Mouse (Mus musculus): ENCODE results near the gene Gm27021. TPM values are rescaled to one million over a fixed set of nuclear protein-coding genes. Genes with fewer than 3 reads are reported as not detected.

Gm27021 gene
- polyA plus RNA-seq, 1 experiment, result 10.0 TPM

- Histone ChIP-seq H3K27me3 (replicated peaks) (no peaks in the 10 kb centered on the region), H3K4me3 (replicated peaks) (no peak overlapping the region), H3K9me3 (no peaks in the 10 kb centered on the region), H3K36me3 (replicated peaks; ENCODE audit: low read length) (peaks cover 89% of the 10 kb centered on the region), H3K4me1 (peaks cover 30% of the 10 kb centered on the region)
- no peak for TF ChIP-seq FLI1 (IDR thresholded peaks at IDR 0.05; ENCODE audit: low read length)
- no peak for TF ChIP-seq GATA1 (IDR thresholded peaks at IDR 0.05; ENCODE audit: borderline replicate concordance, low read length)
These were observed 10.5 kb downstream of the Gm27021 start for GRCm38 (mm10) chr8:120657415-120657814.

- Histone ChIP-seq H3K36me3 (replicated peaks; ENCODE audit: low read length) (peaks cover 91% of the 10 kb centered on the region), H3K9me3 (no peaks in the 10 kb centered on the region), H3K27me3 (replicated peaks) (no peaks in the 10 kb centered on the region), H3K4me3 (replicated peaks) (no peak overlapping the region), H3K4me1 (peaks cover 21% of the 10 kb centered on the region)
- TF ChIP-seq FLI1 (IDR thresholded peaks at IDR 0.05; ENCODE audit: low read length) (no peak), GATA1 (IDR thresholded peaks at IDR 0.05; ENCODE audit: borderline replicate concordance, low read length) (no peak)
These were observed 11.4 kb downstream of the Gm27021 start for GRCm38 (mm10) chr8:120656322-120657052.

GRCm38 (mm10) chr8:120647532-120647931, 20.3 kb downstream of the Gm27021 start, which contains the start of gene 1190005I06Rik:
TSS of gene 1190005I06Rik (minus strand) at chr8:120647632.
- H3K9me3 ChIP-seq, result no peaks in the 10 kb centered on the region
- no peak within 1 kb of the TSS for H3K4me3 ChIP-seq (replicated peaks)
- H3K4me1 ChIP-seq, result peaks cover 8% of the 10 kb centered on the region
- H3K27me3 ChIP-seq (replicated peaks), result peaks cover 67% of the 10 kb centered on the region
- peaks cover 11% of the 10 kb centered on the region for H3K36me3 ChIP-seq (replicated peaks; ENCODE audit: low read length)
- TF ChIP-seq GATA1 (IDR thresholded peaks at IDR 0.05; ENCODE audit: borderline replicate concordance, low read length) (no peak), FLI1 (IDR thresholded peaks at IDR 0.05; ENCODE audit: low read length) (no peak)

GRCm38 (mm10) chr8:120644663-120645062, 23.2 kb downstream of the Gm27021 start:
- H3K4me3 ChIP-seq (replicated peaks), result no peak overlapping the region
- TF ChIP-seq GATA1 (IDR thresholded peaks at IDR 0.05; ENCODE audit: borderline replicate concordance, low read length) (no peak), FLI1 (IDR thresholded peaks at IDR 0.05; ENCODE audit: low read length) (no peak)
- no peaks in the 10 kb centered on the region for H3K36me3 ChIP-seq (replicated peaks; ENCODE audit: low read length)
- peaks cover 16% of the 10 kb centered on the region for H3K4me1 ChIP-seq
- peaks cover 74% of the 10 kb centered on the region for H3K27me3 ChIP-seq (replicated peaks)
- peaks cover 5% of the 10 kb centered on the region; the same call in 1 of the 2 replicates for H3K9me3 ChIP-seq

- TF ChIP-seq FLI1 (IDR thresholded peaks at IDR 0.05; ENCODE audit: low read length), result no peak
- TF ChIP-seq GATA1 (IDR thresholded peaks at IDR 0.05; ENCODE audit: borderline replicate concordance, low read length), result no peak
- Histone ChIP-seq H3K9me3 (peaks cover 15% of the 10 kb centered on the region), H3K27me3 (replicated peaks) (peaks cover 67% of the 10 kb centered on the region), H3K4me3 (replicated peaks) (no peak overlapping the region), H3K36me3 (replicated peaks; ENCODE audit: low read length) (no peaks in the 10 kb centered on the region), H3K4me1 (peaks cover 22% of the 10 kb centered on the region)
These were observed 25.7 kb downstream of the Gm27021 start for GRCm38 (mm10) chr8:120642031-120642662.

- Histone ChIP-seq H3K27me3 (replicated peaks) (peaks cover 66% of the 10 kb centered on the region), H3K36me3 (replicated peaks; ENCODE audit: low read length) (no peaks in the 10 kb centered on the region), H3K4me3 (replicated peaks) (peak overlapping the region; percentile 59), H3K9me3 (peaks cover 15% of the 10 kb centered on the region), H3K4me1 (peaks cover 31% of the 10 kb centered on the region)
- TF ChIP-seq GATA1 (IDR thresholded peaks at IDR 0.05; ENCODE audit: borderline replicate concordance, low read length) (no peak), FLI1 (IDR thresholded peaks at IDR 0.05; ENCODE audit: low read length) (no peak)
These were observed 26.6 kb downstream of the Gm27021 start for GRCm38 (mm10) chr8:120641245-120641644.

- peaks cover 86% of the 10 kb centered on the region for H3K27me3 ChIP-seq (replicated peaks)
- H3K36me3 ChIP-seq (replicated peaks; ENCODE audit: low read length), result no peaks in the 10 kb centered on the region
- peaks cover 49% of the 10 kb centered on the region for H3K4me1 ChIP-seq
- TF ChIP-seq GATA1 (IDR thresholded peaks at IDR 0.05; ENCODE audit: borderline replicate concordance, low read length), result no peak
- no peak for TF ChIP-seq FLI1 (IDR thresholded peaks at IDR 0.05; ENCODE audit: low read length)
- H3K4me3 ChIP-seq (replicated peaks), result peak overlapping the region; percentile 91
- peaks cover 26% of the 10 kb centered on the region for H3K9me3 ChIP-seq
These were observed 33.5 kb downstream of the Gm27021 start for GRCm38 (mm10) chr8:120634329-120634839.

GRCm38 (mm10) chr8:120633665-120634271, 34.1 kb downstream of the Gm27021 start:
- peaks cover 89% of the 10 kb centered on the region for H3K27me3 ChIP-seq (replicated peaks)
- TF ChIP-seq FLI1 (IDR thresholded peaks at IDR 0.05; ENCODE audit: low read length) (no peak), GATA1 (IDR thresholded peaks at IDR 0.05; ENCODE audit: borderline replicate concordance, low read length) (no peak)
- peaks cover 49% of the 10 kb centered on the region for H3K4me1 ChIP-seq
- H3K9me3 ChIP-seq, result peaks cover 31% of the 10 kb centered on the region
- peak overlapping the region; percentile 91 for H3K4me3 ChIP-seq (replicated peaks)
- H3K36me3 ChIP-seq (replicated peaks; ENCODE audit: low read length), result no peaks in the 10 kb centered on the region

- H3K36me3 ChIP-seq (replicated peaks; ENCODE audit: low read length), result no peaks in the 10 kb centered on the region
- H3K9me3 ChIP-seq, result peaks cover 30% of the 10 kb centered on the region
- no peak overlapping the region for H3K4me3 ChIP-seq (replicated peaks)
- peaks cover 94% of the 10 kb centered on the region for H3K27me3 ChIP-seq (replicated peaks)
- H3K4me1 ChIP-seq, result peaks cover 49% of the 10 kb centered on the region
- TF ChIP-seq GATA1 (IDR thresholded peaks at IDR 0.05; ENCODE audit: borderline replicate concordance, low read length) (no peak), FLI1 (IDR thresholded peaks at IDR 0.05; ENCODE audit: low read length) (no peak)
These were observed 34.8 kb downstream of the Gm27021 start for GRCm38 (mm10) chr8:120632969-120633664.
